Mouse (Mus musculus): Measurements from ENCODE around the gene Olfr658. TPM values are rescaled to one million over a fixed set of nuclear protein-coding genes. Genes with fewer than 3 reads are reported as not detected.

The Olfr658 gene
- polyA plus RNA-seq, 1 experiment from 2014 or later = not detected

Other genes starting within 250 kb of the Olfr658 start
- gene Trim30c, start 246.5 kb downstream of the Olfr658 start, polyA plus RNA-seq (2014; fragmentation: Nextera tagmentation; extraction: Ambion mirVana) = 0.45 TPM in 1 of 2 replicates, not detected in the other
- gene Trim30a, start 182.1 kb downstream of the Olfr658 start, polyA plus RNA-seq (2014; fragmentation: Nextera tagmentation; extraction: Ambion mirVana) = 1.9 and 2.1 TPM in 2 replicates
- 0.87 and 1.4 TPM in 2 replicates for gene Trim30d, start 139.5 kb downstream of the Olfr658 start, polyA plus RNA-seq (2014; fragmentation: Nextera tagmentation; extraction: Ambion mirVana)
- gene Olfr651, start 97.2 kb downstream of the Olfr658 start, polyA plus RNA-seq (2014; fragmentation: Nextera tagmentation; extraction: Ambion mirVana) = not detected in 2 replicates
- 0.04 and 0.10 TPM in 2 replicates for gene Olfr652, start 86.4 kb downstream of the Olfr658 start, polyA plus RNA-seq (2014; fragmentation: Nextera tagmentation; extraction: Ambion mirVana)
- gene Olfr653, start 70.0 kb downstream of the Olfr658 start, polyA plus RNA-seq (2014; fragmentation: Nextera tagmentation; extraction: Ambion mirVana) = 0.05 and 0.17 TPM in 2 replicates
- gene Olfr654, start 60.3 kb downstream of the Olfr658 start, polyA plus RNA-seq (2014; fragmentation: Nextera tagmentation; extraction: Ambion mirVana) = not detected in 2 replicates
- not detected in 2 replicates for gene Olfr655, start 45.5 kb downstream of the Olfr658 start, polyA plus RNA-seq (2014; fragmentation: Nextera tagmentation; extraction: Ambion mirVana)
- gene Olfr656, start 33.4 kb downstream of the Olfr658 start, polyA plus RNA-seq (2014; fragmentation: Nextera tagmentation; extraction: Ambion mirVana) = 0.17 TPM in 1 of 2 replicates, not detected in the other
- 0.13 TPM in 1 of 2 replicates, not detected in the other for gene Olfr657, start 22.5 kb downstream of the Olfr658 start, polyA plus RNA-seq (2014; fragmentation: Nextera tagmentation; extraction: Ambion mirVana)
- 0.13 TPM in 1 of 2 replicates, not detected in the other for gene Olfr659, start 19.4 kb upstream of the Olfr658 start, polyA plus RNA-seq (2014; fragmentation: Nextera tagmentation; extraction: Ambion mirVana)
- gene Olfr661, start 39.2 kb upstream of the Olfr658 start, polyA plus RNA-seq (2014; fragmentation: Nextera tagmentation; extraction: Ambion mirVana) = not detected in 2 replicates
- not detected in 2 replicates for gene Usp17le, start 130.2 kb upstream of the Olfr658 start, polyA plus RNA-seq (2014; fragmentation: Nextera tagmentation; extraction: Ambion mirVana)
- gene Usp17lb, start 195.3 kb upstream of the Olfr658 start, polyA plus RNA-seq (2014; fragmentation: Nextera tagmentation; extraction: Ambion mirVana) = not detected in 2 replicates
- not detected in 2 replicates for gene Usp17la, start 209.7 kb upstream of the Olfr658 start, polyA plus RNA-seq (2014; fragmentation: Nextera tagmentation; extraction: Ambion mirVana)
- gene Olfr665, start 230.7 kb upstream of the Olfr658 start, polyA plus RNA-seq (2014; fragmentation: Nextera tagmentation; extraction: Ambion mirVana) = not detected in 2 replicates
- gene Olfr666, start 248.6 kb upstream of the Olfr658 start, polyA plus RNA-seq (2014; fragmentation: Nextera tagmentation; extraction: Ambion mirVana) = 0.08 TPM in 1 of 2 replicates, not detected in the other